Mouse (Mus musculus): ENCODE results near the gene Rabep1.

DNA sequence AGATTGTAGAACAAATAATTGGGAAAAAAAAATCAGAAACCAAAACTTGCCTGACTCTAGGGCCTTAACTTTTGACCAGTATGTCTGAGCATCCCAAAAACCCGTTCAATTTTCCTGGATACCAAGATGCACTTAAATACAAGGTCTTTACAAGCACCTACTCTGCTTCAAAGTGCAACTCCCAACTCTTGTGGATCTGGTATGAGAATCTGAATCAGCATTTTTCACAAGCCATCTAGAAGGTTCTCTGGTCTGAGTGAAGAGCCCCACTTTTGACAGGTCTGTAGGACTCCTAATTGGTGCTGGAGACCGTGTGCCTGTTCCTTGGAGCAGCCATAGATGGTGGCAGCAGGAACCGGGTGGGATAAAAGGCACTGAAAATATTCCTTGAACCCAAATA, 40.2 kb upstream of the Rabep1 start:
- TF ChIP-seq FLI1 (IDR thresholded peaks at IDR 0.05; ENCODE audit: low read length) (no peak), GATA1 (IDR thresholded peaks at IDR 0.05; ENCODE audit: borderline replicate concordance, low read length) (no peak)

Data from megakaryocyte, embryonic 14.5 days (primary cell).